Mouse (Mus musculus) thymus, adult 2 months (tissue): ENCODE data around the gene Suox.

ENCODE experiments used
- CTCF ChIP-seq: fragments of 200-500 bp; IDR thresholded peaks from 2 replicates; pipeline ENCODE4 v1.5.1; 2012; ENCODE audit warnings: mild to moderate bottlenecking, control low read depth, low read length, moderate library complexity, borderline replicate concordance; ENCODE audit not compliant: control insufficient read depth, poor library complexity, insufficient read depth; ENCODE audit errors: extremely low read depth
- POLR2A ChIP-seq: fragments of 200-500 bp; IDR thresholded peaks from 2 replicates; pipeline ENCODE4 v1.6.1; 2012; ENCODE audit warnings: mild to moderate bottlenecking, low read length, control low read depth, moderate library complexity; ENCODE audit not compliant: control insufficient read depth, poor library complexity, insufficient read depth; ENCODE audit errors: extremely low read depth

- TF ChIP-seq CTCF (no peak), POLR2A (no peak)
These were observed 48.5 kb downstream of the Suox start for GRCm38 (mm10) chr10:128625287-128625894.
